Mouse (Mus musculus) urinary bladder, postnatal 14 days (tissue): ENCODE results near the gene Gm49366.
"Not testable (repeated sequence)": the region's sequence is repeated elsewhere in the genome, so short reads cannot be mapped to it uniquely, and the experiment has no call there.

Experiments used
- DNase-seq: peaks from one replicate; pipeline ENCODE4 v3.0.0; 2021; ENCODE audit warnings: low spot score

Gene Gm49366

DNA sequence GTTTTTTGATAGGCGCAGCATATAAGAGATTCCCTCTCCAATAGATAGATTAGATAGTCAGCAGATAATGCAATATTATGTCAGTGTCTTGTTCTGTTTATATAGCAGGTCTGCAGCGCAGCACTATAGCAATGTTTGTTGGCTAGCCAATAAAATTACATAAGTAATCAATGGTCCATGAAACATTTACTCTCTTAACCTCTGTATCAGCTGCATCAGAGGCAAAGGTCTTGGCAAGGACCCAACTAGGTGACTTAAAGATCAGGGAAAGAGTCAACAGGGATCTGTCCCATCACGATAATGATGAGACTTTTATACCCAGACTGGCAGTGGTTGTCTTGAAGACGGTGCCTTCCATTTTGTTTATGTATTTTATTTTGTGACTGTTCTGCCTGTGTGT is 5.9 kb upstream of the Gm49366 start:
- DNase-seq, result no peak

- not testable (repeated sequence) for DNase-seq
Observed at GRCm38 (mm10) chr12:84033302-84033701, 5.4 kb upstream of the Gm49366 start.

DNA sequence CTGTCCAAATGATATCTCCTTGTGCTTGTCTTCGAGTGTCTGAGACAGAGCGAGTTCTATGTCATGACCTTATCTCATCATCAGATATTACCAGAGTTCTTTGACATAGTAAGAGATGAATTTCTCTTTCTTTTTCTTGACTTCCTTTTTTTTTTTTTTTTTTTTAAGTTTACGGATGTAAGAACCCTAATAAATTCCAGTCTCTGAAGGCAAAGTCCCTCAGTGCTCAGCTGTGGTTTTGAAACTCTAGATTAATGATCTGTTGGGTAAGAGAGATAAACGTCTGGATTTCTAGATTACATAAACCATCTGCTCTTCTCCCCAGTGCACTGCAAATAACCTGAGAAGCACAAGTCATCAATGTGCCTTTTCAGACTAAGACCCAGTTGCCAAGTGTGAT is 4.6 kb upstream of the Gm49366 start:
- DNase-seq, result no peak

- DNase-seq, result not testable (repeated sequence)
Observed at GRCm38 (mm10) chr12:84038241-84038640, 494 bp upstream of the Gm49366 start, which contains the start of gene Acot4. Acot4 (plus strand) TSS chr12:84038379.

DNA sequence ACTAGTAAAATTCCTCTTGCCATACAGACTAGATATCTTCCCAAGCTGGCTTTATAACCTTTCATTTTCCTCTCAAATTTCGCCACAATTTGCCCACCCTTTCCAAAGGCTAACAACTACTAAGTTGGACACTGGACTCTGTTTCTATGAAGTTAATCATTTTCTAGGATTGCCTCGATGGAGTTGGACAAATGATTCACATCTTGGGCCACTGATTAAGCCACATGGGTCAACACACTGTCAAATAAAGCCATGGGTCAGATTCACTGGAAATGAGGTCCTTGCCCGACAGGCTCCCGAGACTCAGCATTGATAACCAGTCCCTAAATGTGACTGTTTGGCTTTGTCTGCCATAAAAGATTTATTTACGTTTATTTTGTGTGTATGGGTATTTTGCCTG is 3.5 kb downstream of the Gm49366 start:
- DNase-seq, result no peak

- no peak for DNase-seq
Observed at GRCm38 (mm10) chr12:84044045-84044444, 5.3 kb downstream of the Gm49366 start.

GRCm38 (mm10) chr12:84046906-84047305 is 8.2 kb downstream of the Gm49366 start:
- no peak for DNase-seq

DNA sequence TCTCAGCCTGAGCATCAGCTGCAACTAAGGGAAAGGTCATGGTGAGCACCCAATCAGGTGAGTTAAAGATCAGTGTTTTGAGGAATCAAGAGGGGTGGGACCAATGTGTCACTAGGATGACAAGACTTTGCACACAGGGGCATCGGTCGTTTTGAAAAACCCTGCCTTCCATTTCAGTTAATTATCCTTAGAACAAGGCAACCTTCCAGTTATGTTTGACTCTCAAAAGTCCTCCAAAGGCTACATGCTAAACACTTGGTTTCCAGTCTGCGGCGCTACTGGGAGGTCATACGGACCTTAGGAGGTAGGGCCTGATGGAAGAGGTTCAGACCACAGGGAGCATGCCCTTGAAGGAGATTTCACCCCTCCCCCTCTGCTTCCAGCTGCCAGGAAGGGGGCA is 12.0 kb downstream of the Gm49366 start:
- not testable (repeated sequence) for DNase-seq

GRCm38 (mm10) chr12:84051937-84052474 is 13.3 kb downstream of the Gm49366 start, which contains the start of gene Acot3:
Acot3 (plus strand) TSS chr12:84052144.
- DNase-seq, result no peak

- DNase-seq, result no peak
Observed at GRCm38 (mm10) chr12:84052609-84053008, 13.9 kb downstream of the Gm49366 start.

DNA sequence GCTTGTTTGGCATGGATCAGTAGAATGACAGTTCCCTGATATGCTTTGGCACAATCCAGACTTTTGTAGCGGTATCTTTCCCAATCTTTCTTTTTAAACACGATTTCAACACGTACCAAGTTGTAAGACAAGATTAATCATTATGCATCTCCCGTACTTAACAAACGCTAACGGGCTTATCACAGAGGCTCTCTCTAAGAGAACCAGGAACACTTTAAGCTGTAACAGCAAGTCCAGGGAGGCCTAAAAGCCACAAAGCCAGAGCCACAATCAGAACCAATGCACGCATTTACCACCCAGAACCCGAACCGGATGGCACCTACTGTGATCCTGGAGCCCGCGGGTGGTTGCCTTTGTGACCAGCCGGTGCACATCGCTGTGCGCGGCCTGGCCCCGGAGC is 14.4 kb downstream of the Gm49366 start:
- DNase-seq, result no peak

GRCm38 (mm10) chr12:84053679-84054391 is 15.1 kb downstream of the Gm49366 start:
- DNase-seq, result no peak

DNA sequence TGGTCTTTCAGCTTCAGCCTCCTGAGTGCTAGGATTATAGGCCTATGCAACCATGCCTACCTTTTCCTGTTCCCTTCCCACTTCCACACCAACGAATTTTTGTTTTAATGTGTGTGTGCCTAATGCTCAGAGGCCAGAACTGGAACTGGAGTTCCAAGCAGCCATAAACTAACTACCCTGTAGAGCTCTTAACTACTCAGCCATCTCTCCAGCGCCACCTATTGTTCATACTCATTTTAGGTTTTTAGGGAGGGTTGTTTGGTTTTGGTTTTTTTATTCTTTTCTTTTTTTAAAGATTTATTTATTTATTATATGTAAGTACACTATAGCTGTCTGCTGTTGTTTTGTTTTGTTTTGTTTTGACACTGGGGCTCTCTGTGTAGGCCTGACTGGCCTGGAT is 22.2 kb downstream of the Gm49366 start:
- no peak for DNase-seq

GRCm38 (mm10) chr12:84062336-84062735 is 23.6 kb downstream of the Gm49366 start:
- DNase-seq, result no peak

DNA sequence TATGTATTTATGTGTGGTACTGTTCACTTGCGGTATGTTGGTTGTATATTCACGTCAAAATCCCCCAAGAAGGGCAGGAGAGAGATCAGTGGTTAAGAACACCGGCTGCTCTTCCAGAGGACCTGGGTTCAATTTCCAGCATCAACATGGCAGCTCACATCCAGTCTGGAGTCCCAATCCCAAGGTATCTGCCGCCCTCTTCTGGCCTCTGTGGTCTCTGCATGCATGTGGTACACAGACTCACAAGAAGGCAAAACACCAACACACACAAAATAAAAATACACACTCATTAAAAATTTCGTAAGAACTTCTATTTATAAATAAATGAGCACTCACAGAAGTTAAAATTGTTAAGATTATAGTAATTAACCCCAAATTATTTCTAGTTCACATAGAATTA is 24.5 kb downstream of the Gm49366 start:
- DNase-seq, result no peak

DNA sequence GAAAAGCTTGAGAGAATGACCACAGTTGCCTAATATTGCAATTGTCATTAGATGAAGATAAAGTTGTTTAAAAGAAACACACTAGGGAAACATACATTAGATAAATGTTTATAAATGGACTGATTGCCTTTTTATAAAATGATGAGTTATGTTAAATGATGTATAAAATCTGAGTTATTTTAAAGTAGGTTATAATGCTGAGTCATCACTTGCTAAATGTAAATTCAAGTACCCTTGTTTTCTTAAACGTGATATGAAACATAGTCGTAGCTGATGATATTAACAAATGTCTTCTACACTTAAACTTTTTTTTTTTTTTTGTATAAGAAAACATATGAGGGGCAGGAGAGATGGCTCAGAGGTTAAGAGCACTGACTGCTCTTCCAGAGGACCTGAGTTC is 25.1 kb downstream of the Gm49366 start:
- DNase-seq, result no peak

GRCm38 (mm10) chr12:84064621-84065020 is 25.9 kb downstream of the Gm49366 start:
- DNase-seq, result no peak

- no peak for DNase-seq
Observed at GRCm38 (mm10) chr12:84067752-84068151, 29.0 kb downstream of the Gm49366 start.

- DNase-seq, result no peak
Observed at GRCm38 (mm10) chr12:84068296-84068695, 29.6 kb downstream of the Gm49366 start.

DNA sequence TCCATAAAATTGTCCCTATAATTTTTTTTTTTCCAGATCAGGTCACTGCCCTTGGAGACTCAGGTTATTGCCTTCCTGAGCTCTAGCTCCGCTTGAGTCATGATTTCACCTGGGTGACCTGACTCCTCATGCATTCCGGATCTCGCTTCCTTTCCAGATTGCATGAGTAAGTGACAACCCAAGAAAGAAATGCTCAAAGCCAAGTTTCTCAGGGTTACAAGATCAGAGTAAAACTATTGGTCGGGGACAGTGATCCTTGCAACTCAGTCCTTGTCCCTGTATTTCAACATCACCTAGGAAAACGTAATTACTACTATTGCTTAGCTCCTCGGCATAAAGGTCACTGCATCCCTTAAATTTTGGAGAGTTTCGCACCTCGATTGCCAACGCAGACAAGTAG is 30.3 kb downstream of the Gm49366 start, which contains the start of gene Acot5:
TSS of gene Acot5 (plus strand) at position 340 of the 400 bp plus-strand sequence.
- DNase-seq, result no peak

DNA sequence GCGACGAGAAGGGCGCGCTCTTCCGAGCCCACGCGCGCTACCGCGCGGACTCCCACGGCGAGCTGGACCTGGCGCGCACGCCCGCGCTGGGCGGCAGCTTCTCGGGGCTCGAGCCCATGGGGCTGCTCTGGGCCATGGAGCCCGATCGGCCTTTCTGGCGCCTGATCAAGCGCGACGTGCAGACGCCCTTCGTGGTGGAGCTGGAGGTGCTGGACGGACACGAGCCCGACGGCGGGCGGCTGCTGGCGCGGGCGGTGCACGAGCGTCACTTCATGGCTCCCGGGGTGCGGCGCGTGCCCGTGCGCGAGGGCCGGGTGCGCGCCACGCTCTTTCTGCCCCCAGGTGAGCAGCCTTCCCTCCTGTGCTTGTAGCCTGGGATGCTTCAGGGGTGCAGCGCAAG is 30.8 kb downstream of the Gm49366 start:
- peak; percentile 36 for DNase-seq

- DNase-seq, result no peak
Observed at GRCm38 (mm10) chr12:84071696-84072095, 33.0 kb downstream of the Gm49366 start.

- DNase-seq, result no peak
Observed at GRCm38 (mm10) chr12:84077371-84077990, 38.7 kb downstream of the Gm49366 start.
